In genomic region chr13:11914682-11915081, GRCm38 (mm10) we compare ENCODE assay signal across 22 mouse cellular contexts.
"Had no signal": no experiment of that assay in that cellular context is flagged by ENCODE, and none has a peak within 500 bp of the region (broad histone marks: within the 10 kb centered on the region; RNA-seq: fewer than 3 reads in every experiment).

No protein-coding gene starts in this region.

- H3K36me3 ChIP-seq: heart, embryonic 10.5 days; heart, embryonic 12.5 days; hindbrain, embryonic 10.5 days; hindbrain, embryonic 12.5 days; intestine, embryonic 15.5 days; limb, embryonic 10.5 days; limb, embryonic 12.5 days; liver, embryonic 13.5 days; liver, embryonic 15.5 days had no signal

- H3K4me1 ChIP-seq: heart, embryonic 10.5 days; hindbrain, embryonic 12.5 days; intestine, embryonic 15.5 days; limb, embryonic 10.5 days; limb, embryonic 12.5 days; liver, embryonic 15.5 days had no signal

- H3K9me3 ChIP-seq: heart, embryonic 10.5 days; heart, embryonic 12.5 days; hindbrain, embryonic 10.5 days; intestine, embryonic 15.5 days; limb, embryonic 10.5 days; limb, embryonic 12.5 days; liver, embryonic 13.5 days; liver, embryonic 15.5 days had no signal

- DNase-seq: gastrocnemius, adult 2 months; gastrocnemius, postnatal 10 days; gastrocnemius, postnatal 25 days; heart, adult 18-20 months; heart, postnatal 10 days; heart, postnatal 4 days; kidney, adult 18-20 months; kidney, adult 8-10 months; kidney, postnatal 10 days; kidney, postnatal 25 days; kidney, postnatal 4 days; liver; liver, embryonic 13.5 days had no signal

- H3K4me3 ChIP-seq: gastrocnemius, adult 2 months; heart, embryonic 10.5 days; heart, embryonic 12.5 days; hindbrain, embryonic 10.5 days; hindbrain, embryonic 12.5 days; intestine, embryonic 15.5 days; limb, embryonic 10.5 days; limb, embryonic 12.5 days; liver, embryonic 13.5 days; liver, embryonic 15.5 days had no signal

- H3K27me3 ChIP-seq: heart, embryonic 12.5 days; hindbrain, embryonic 12.5 days; intestine, embryonic 15.5 days; limb, embryonic 12.5 days; liver, embryonic 13.5 days; liver, embryonic 15.5 days had no signal

- H3K27ac ChIP-seq: gastrocnemius, adult 2 months; heart, embryonic 10.5 days; hindbrain, embryonic 10.5 days; hindbrain, embryonic 12.5 days; hindbrain, embryonic 14.5 days; intestine, embryonic 15.5 days; limb, embryonic 10.5 days; limb, embryonic 12.5 days; liver, embryonic 13.5 days; liver, embryonic 15.5 days had no signal
